Mouse (Mus musculus): ENCODE data around the gene Arhgap22.

DNA sequence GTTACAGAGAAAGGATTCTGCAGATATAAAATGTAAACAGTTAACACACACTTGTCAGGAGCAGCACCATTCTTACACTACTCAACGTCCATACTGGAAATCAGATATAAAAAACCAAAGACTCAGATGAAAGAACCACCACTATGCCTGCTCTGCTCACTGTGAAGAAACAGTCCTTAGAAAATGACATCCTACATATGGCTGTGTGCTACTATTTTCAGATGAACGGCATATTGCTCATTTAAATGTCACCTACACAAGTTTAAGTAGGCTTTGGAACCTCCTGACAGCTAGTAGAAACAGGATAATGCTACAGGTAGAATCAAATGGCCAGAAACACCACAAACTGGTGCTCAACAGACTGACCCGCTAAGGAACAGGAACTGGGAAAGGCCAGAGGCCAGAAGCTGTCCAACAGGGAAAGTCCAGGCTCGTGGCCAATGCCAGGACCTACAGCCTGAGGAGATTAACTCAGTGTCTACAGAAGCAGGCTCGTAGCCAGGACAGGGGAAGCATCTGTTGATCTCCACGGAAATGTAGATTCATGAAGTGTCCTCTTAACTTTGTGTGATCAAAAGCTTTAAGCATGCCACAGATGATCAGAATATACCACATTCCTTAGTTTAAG, 167.1 kb downstream of the Arhgap22 start:
- TF ChIP-seq ZNF384 (IDR thresholded peaks at IDR 0.05; ENCODE audit: low read depth, low read length) = no peak
- TF ChIP-seq MYC (IDR thresholded peaks at IDR 0.05; ENCODE audit: low read depth, low read length) = no peak
- TF ChIP-seq GABPA (IDR thresholded peaks at IDR 0.05; ENCODE audit: low read depth, low read length) = no peak

All from MEL (cell line).